Mouse (Mus musculus) olfactory bulb, adult 2 months (tissue): ENCODE measurements around the gene Agpat3.
A peak's percentile ranks its signal among the peaks of the same experiment; 100 is the strongest.

Source experiments
- CTCF ChIP-seq: fragments of 200-500 bp; IDR thresholded peaks from 2 replicates; pipeline ENCODE4 v1.5.1; 2012; ENCODE audit warnings: low read depth, mild to moderate bottlenecking, low read length, moderate library complexity; ENCODE audit not compliant: insufficient read depth
- POLR2A ChIP-seq: fragments of 200-500 bp; IDR thresholded peaks from 2 replicates; pipeline ENCODE4 v1.6.1; 2012; ENCODE audit warnings: mild to moderate bottlenecking, low read depth, low read length, moderate library complexity; ENCODE audit not compliant: insufficient read depth

DNA sequence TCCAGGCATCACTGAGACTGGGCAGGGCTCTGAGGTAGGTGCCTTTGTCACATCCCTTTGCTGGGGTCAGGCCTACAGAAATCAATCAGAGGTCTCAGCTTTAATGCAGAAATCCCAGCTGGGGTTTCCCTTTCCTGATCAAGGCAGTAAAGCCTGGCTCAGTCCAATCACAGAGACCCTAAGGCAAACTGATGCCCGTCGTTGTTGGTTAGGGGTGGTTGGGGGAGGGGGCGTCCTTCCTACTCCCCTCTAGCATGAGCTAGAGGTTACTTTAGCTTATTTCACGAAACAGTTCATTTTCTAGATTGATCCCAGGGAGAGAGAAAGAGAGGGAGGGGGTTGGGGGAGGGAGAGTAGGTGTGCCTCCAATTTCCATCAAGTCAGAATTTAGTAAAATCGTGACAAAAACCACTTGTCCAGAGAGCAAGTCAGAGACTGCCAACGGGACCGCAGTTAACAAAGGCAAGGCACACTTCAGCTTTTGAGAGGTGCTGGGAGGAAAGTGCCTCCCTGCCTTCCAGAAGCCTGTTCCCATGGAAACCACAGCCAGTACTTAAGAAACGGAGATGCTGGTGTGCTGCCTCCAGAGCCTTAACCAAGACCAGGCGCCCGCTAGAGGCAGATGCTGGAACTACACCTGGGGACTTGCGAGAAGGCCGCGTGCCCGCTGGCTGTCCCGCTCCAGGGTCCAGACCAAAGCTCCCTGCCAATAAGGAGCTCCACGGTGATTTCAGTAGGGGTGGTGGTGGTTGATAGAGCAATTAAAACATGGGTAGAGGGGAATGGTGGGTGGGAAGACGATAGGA, 43.7 kb upstream of the Agpat3 start:
- TF ChIP-seq CTCF = peak; percentile 94
- 0 out of 2 replicates have a peak, but pooled peaks have one; percentile 19 for TF ChIP-seq POLR2A
